Mouse (Mus musculus): ENCODE measurements around the gene Usp54.

DNA sequence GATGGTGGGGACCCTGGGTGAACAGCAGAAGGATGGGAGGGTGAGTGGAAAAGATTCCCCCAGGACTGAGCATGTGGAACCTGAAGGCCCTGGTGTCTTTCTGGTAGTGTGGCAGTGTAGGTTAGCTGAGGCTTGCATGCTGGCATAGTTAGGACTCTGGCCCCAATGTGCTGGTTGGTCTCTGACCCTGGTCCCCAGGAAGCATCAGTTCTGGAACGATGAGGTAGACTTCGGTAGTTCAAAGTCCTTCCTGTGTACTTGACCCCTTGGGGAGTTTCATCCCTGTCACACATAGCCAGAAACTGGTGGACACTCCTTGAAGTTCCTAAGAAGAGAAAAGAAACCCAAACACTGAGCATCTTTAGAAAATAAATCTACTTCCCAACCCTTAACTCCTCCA lies 90.7 kb downstream of the Usp54 start:
- TF ChIP-seq GATA1 (IDR thresholded peaks at IDR 0.05; ENCODE audit: borderline replicate concordance, low read length) (no peak), CTCF (IDR thresholded peaks at IDR 0.05; ENCODE audit: low read depth, low read length) (no peak), TAL1 (conservative IDR thresholded peaks at IDR 0.05; ENCODE audit: low read depth, low read length) (no peak), GATA2 (IDR thresholded peaks at IDR 0.05; ENCODE audit: borderline replicate concordance, low read depth, low read length) (no peak), POLR2AphosphoS5 (IDR thresholded peaks at IDR 0.05; ENCODE audit: insufficient replicate concordance, low read depth, low read length) (no peak)

Measured in G1E (cell line).